Mouse (Mus musculus) lung, postnatal 0 days (tissue): ENCODE data around the gene 4930523C07Rik. TPM values are rescaled to one million over a fixed set of nuclear protein-coding genes. Genes with fewer than 3 reads are reported as not detected.

ENCODE experiments used
- ATAC-seq: fragments of 200-750 bp; cut with Nextera tagmentation; 2 replicates; pipeline ENCODE4 v1.8.0; 2017; ENCODE audit warnings: moderate library complexity
- DNase-seq: peaks from one replicate; pipeline ENCODE4 v3.0.0-alpha.2; 2016; ENCODE audit warnings: low spot score
- H3K27ac ChIP-seq: fragments of 300-500 bp; sonication (generic); 2 replicates; pipeline ENCODE4 v1.5.1; 2014; ENCODE audit warnings: antibody characterized with exemption, mild to moderate bottlenecking, low read length, mixed read lengths
- H3K27me3 ChIP-seq: fragments of 300-500 bp; sonication (generic); replicated peaks from 2 replicates; pipeline ENCODE4 v1.6.1; 2014; ENCODE audit warnings: low read length, mixed read lengths; ENCODE audit not compliant: insufficient read depth
- H3K36me3 ChIP-seq: fragments of 300-500 bp; sonication (generic); 2 replicates; pipeline ENCODE4 v1.6.1; 2014; ENCODE audit warnings: low read length, mixed read lengths; ENCODE audit not compliant: insufficient read depth
- H3K4me1 ChIP-seq: fragments of 300-500 bp; sonication (generic); 2 replicates; pipeline ENCODE4 v1.6.1; 2014; ENCODE audit warnings: antibody characterized with exemption, low read depth, low read length, mixed read lengths; ENCODE audit not compliant: insufficient read depth
- H3K4me2 ChIP-seq: fragments of 300-500 bp; sonication (generic); replicated peaks from 2 replicates; pipeline ENCODE4 v1.6.1; 2014; ENCODE audit warnings: low read depth, mild to moderate bottlenecking, low read length, moderate library complexity, mixed read lengths
- H3K4me3 ChIP-seq: fragments of 300-500 bp; sonication (generic); 2 replicates; pipeline ENCODE4 v1.5.1; 2014; ENCODE audit warnings: low read depth, low read length
- H3K9ac ChIP-seq: fragments of 300-500 bp; sonication (generic); replicated peaks from 2 replicates; pipeline ENCODE4 v1.6.1; 2014; ENCODE audit warnings: low read depth, mild to moderate bottlenecking
- H3K9me3 ChIP-seq: fragments of 300-500 bp; sonication (generic); 2 replicates; pipeline ENCODE4 v1.6.1; 2016; ENCODE audit warnings: low read length, mixed read lengths
- CTCF ChIP-seq: IDR thresholded peaks from 2 replicates; pipeline ENCODE4 v1.5.1; 2016; ENCODE audit warnings: antibody characterized with exemption, mild to moderate bottlenecking
- EP300 ChIP-seq: IDR thresholded peaks from 2 replicates; pipeline ENCODE4 v1.6.1; 2016; ENCODE audit warnings: antibody characterized with exemption, mild to moderate bottlenecking, control low read depth
- WGBS: fragments of 180-500 bp; shearing (Covaris S2); extraction: QIAGEN DNeasy Blood & Tissue Kit; methylation state at CpG from one replicate; pipeline ENCODE4 v1.1.7; 2014; 5-methylcytosine and 5-hydroxymethylcytosine counted together
- polyA plus RNA-seq: library from polyadenylated mRNA; unstranded; fragments of >200 nt; fragmentation: Nextera tagmentation; extraction: Ambion mirVana; gene quantifications from 2 replicates; pipeline ENCODE4 v1.2.1, GENCODE M21; 2015

The 4930523C07Rik gene
- polyA plus RNA-seq, 1 experiment from 2014 or later = 115 TPM

GRCm38 (mm10) chr1:160108604-160109003 is 64.4 kb downstream of the 4930523C07Rik start:
- H3K4me2 ChIP-seq = no peak overlapping the region
- no peaks in the 10 kb centered on the region for H3K27me3 ChIP-seq
- ATAC-seq (no peak), DNase-seq (no peak)
- H3K9ac ChIP-seq = no peak overlapping the region
- 64% methylated on average over 2 of the region's 2 CpGs for WGBS
- no peak overlapping the region for H3K27ac ChIP-seq
- no peak overlapping the region for H3K4me3 ChIP-seq
- no peaks in the 10 kb centered on the region for H3K4me1 ChIP-seq
- H3K9me3 ChIP-seq = no peaks in the 10 kb centered on the region
- H3K36me3 ChIP-seq = no peaks in the 10 kb centered on the region
- no peak for TF ChIP-seq CTCF

GRCm38 (mm10) chr1:160123957-160124356 is 79.8 kb downstream of the 4930523C07Rik start:
- ATAC-seq (no peak), DNase-seq (no peak)
- Histone ChIP-seq H3K4me1 (no peaks in the 10 kb centered on the region), H3K4me3 (no peak overlapping the region), H3K9ac (no peak overlapping the region), H3K4me2 (no peak overlapping the region), H3K27ac (no peak overlapping the region), H3K36me3 (no peaks in the 10 kb centered on the region), H3K27me3 (no peaks in the 10 kb centered on the region), H3K9me3 (no peaks in the 10 kb centered on the region)
- no peak for TF ChIP-seq CTCF
- TF ChIP-seq EP300 = no peak
- WGBS = 82% methylated on average over 2 of the region's 2 CpGs

Other genes starting within 250 kb of the 4930523C07Rik start
- gene Tnn, start 109.2 kb downstream of the 4930523C07Rik start, polyA plus RNA-seq = 1.6 and 2.1 TPM in 2 replicates
- 176 and 180 TPM in 2 replicates for gene Mrps14, start 150.8 kb downstream of the 4930523C07Rik start, polyA plus RNA-seq
- gene Cacybp, start 168.5 kb downstream of the 4930523C07Rik start, polyA plus RNA-seq = 82.5 and 102 TPM in 2 replicates